Mouse (Mus musculus) CH12.LX (cell line): ENCODE results near the gene Cox19. TPM values are rescaled to one million over a fixed set of nuclear protein-coding genes. Genes with fewer than 3 reads are reported as not detected.

Source experiments
- DNase-seq: peaks from one replicate; pipeline ENCODE4 v3.0.0-alpha.2; 2013; ENCODE audit errors: extremely low read depth
- H3K27ac ChIP-seq: 2 replicates; pipeline ENCODE4 v1.5.1; 2012; ENCODE audit warnings: low read depth, mild to moderate bottlenecking, control low read depth, moderate library complexity; ENCODE audit not compliant: insufficient read depth
- H3K27me3 ChIP-seq: replicated peaks from 2 replicates; pipeline ENCODE3; 2012; ENCODE audit warnings: inconsistent platforms
- H3K36me3 ChIP-seq, 2 experiments: replicated peaks in 1 of 2; 2 replicates each; pipeline versions ENCODE3 to v1.6.1; 2012; ENCODE audit warnings: inconsistent platforms in 1 of 2, low read length in 1 of 2, mild to moderate bottlenecking in 1 of 2, mixed read lengths in 1 of 2, moderate library complexity in 1 of 2; ENCODE audit not compliant: control insufficient read depth in 1 of 2, insufficient read depth in 1 of 2
- H3K4me1 ChIP-seq, 2 experiments: 2 replicates each; pipeline ENCODE4 v1.6.1; 2012; ENCODE audit warnings: inconsistent platforms in 1 of 2, moderate library complexity in 1 of 2; ENCODE audit not compliant: insufficient read depth in 2 of 2, control insufficient read depth in 1 of 2
- H3K4me2 ChIP-seq: 2 replicates; pipeline ENCODE4 v1.6.1; 2012; ENCODE audit warnings: low read depth, mild to moderate bottlenecking, control low read depth; ENCODE audit not compliant: poor library complexity, insufficient read depth, severe bottlenecking
- H3K4me3 ChIP-seq, 3 experiments: fragments of 150-350 bp in 1 of 3; sonication (generic) in 1 of 3; replicated peaks in 1 of 3; 2 replicates each; pipeline versions ENCODE3 to v1.5.1; 2011 to 2012; ENCODE audit warnings: low read depth in 2 of 3, low read length in 2 of 3, mild to moderate bottlenecking in 2 of 3, moderate library complexity in 2 of 3, control low read depth in 1 of 3, improper control_type of control experiment in 1 of 3, inconsistent platforms in 1 of 3, mixed read lengths in 1 of 3; ENCODE audit not compliant: poor library complexity in 1 of 3
- H3K79me2 ChIP-seq: replicated peaks from 2 replicates; pipeline ENCODE4 v1.6.1; 2012; ENCODE audit warnings: mild to moderate bottlenecking, moderate library complexity; ENCODE audit not compliant: control insufficient read depth, poor library complexity, insufficient read depth, severe bottlenecking; ENCODE audit errors: extremely low read depth
- H3K9ac ChIP-seq: 2 replicates; pipeline ENCODE4 v1.6.1; 2012; ENCODE audit warnings: low read depth, mild to moderate bottlenecking, control low read depth, moderate library complexity; ENCODE audit not compliant: insufficient read depth
- H3K9me3 ChIP-seq: replicated peaks from 2 replicates; pipeline ENCODE3; 2012; ENCODE audit warnings: low read length, inconsistent platforms, mixed read lengths
- BHLHE40 ChIP-seq: IDR thresholded peaks from 2 replicates; pipeline ENCODE4 v1.6.1; 2011; ENCODE audit warnings: mild to moderate bottlenecking, low read depth, low read length, improper control_type of control experiment
- CTCF ChIP-seq, 2 experiments: IDR thresholded peaks in 1 of 2; conservative IDR thresholded peaks in 1 of 2; 2 replicates each; pipeline ENCODE4 v1.5.1; 2011 to 2012; ENCODE audit warnings: low read depth in 2 of 2, low read length in 2 of 2, improper control_type of control experiment in 1 of 2, inconsistent platforms in 1 of 2, mild to moderate bottlenecking in 1 of 2, moderate library complexity in 1 of 2
- E2F4 ChIP-seq: IDR thresholded peaks from 2 replicates; pipeline ENCODE4 v1.6.1; 2011; ENCODE audit warnings: low read depth, low read length, improper control_type of control experiment; ENCODE audit not compliant: insufficient replicate concordance
- ELF1 ChIP-seq: IDR thresholded peaks from 2 replicates; pipeline ENCODE4 v1.6.1; 2014; ENCODE audit warnings: low read depth, mild to moderate bottlenecking, inconsistent platforms, low read length, improper control_type of control experiment
- GABPA ChIP-seq: IDR thresholded peaks from 2 replicates; pipeline ENCODE4 v1.6.1; 2012; ENCODE audit warnings: low read depth, low read length, improper control_type of control experiment, inconsistent platforms; ENCODE audit not compliant: insufficient replicate concordance
- IRF4 ChIP-seq: IDR thresholded peaks from 2 replicates; pipeline ENCODE4 v1.6.1; 2014; ENCODE audit warnings: low read depth, mild to moderate bottlenecking, inconsistent platforms, low read length, improper control_type of control experiment
- JUN ChIP-seq: IDR thresholded peaks from 2 replicates; pipeline ENCODE4 v1.6.1; 2011; ENCODE audit warnings: low read depth, mild to moderate bottlenecking, low read length, improper control_type of control experiment, moderate library complexity; ENCODE audit not compliant: insufficient read depth
- KAT2A ChIP-seq: IDR thresholded peaks from 2 replicates; pipeline ENCODE4 v1.6.1; 2012; ENCODE audit warnings: low read length, improper control_type of control experiment, inconsistent platforms; ENCODE audit not compliant: insufficient replicate concordance
- MAFK ChIP-seq: IDR thresholded peaks from 2 replicates; pipeline ENCODE4 v1.6.1; 2011; ENCODE audit warnings: low read length, improper control_type of control experiment; ENCODE audit not compliant: insufficient replicate concordance
- MAX ChIP-seq: IDR thresholded peaks from 2 replicates; pipeline ENCODE4 v1.6.1; 2011; ENCODE audit warnings: low read length, improper control_type of control experiment
- MAZ ChIP-seq: IDR thresholded peaks from 2 replicates; pipeline ENCODE4 v1.6.1; 2012; ENCODE audit warnings: low read depth, mild to moderate bottlenecking, inconsistent platforms, low read length, improper control_type of control experiment, moderate library complexity
- MXI1 ChIP-seq: IDR thresholded peaks from 2 replicates; pipeline ENCODE4 v1.6.1; 2011; ENCODE audit warnings: mild to moderate bottlenecking, low read depth, low read length, improper control_type of control experiment
- NRF1 ChIP-seq: IDR thresholded peaks from 2 replicates; pipeline ENCODE4 v1.6.1; 2014; ENCODE audit warnings: low read depth, mild to moderate bottlenecking, inconsistent platforms, low read length, improper control_type of control experiment, moderate library complexity
- PAX5 ChIP-seq: IDR thresholded peaks from 2 replicates; pipeline ENCODE4 v1.6.1; 2012; ENCODE audit warnings: low read length, inconsistent platforms, mixed read lengths
- POLR2A ChIP-seq: IDR thresholded peaks from 2 replicates; pipeline ENCODE4 v1.6.1; 2011; ENCODE audit warnings: low read depth, mild to moderate bottlenecking, improper control_type of control experiment, low read length
- POLR2AphosphoS2 ChIP-seq: IDR thresholded peaks from 2 replicates; pipeline ENCODE4 v1.6.1; 2011; ENCODE audit warnings: low read depth, low read length, improper control_type of control experiment
- TBP ChIP-seq: conservative IDR thresholded peaks from 2 replicates; pipeline ENCODE4 v1.6.1; 2011; ENCODE audit warnings: low read depth, low read length, improper control_type of control experiment
- UBTF ChIP-seq: IDR thresholded peaks from 2 replicates; pipeline ENCODE4 v1.6.1; 2012; ENCODE audit warnings: low read depth, mild to moderate bottlenecking, inconsistent platforms, low read length, improper control_type of control experiment, moderate library complexity
- USF1 ChIP-seq: IDR thresholded peaks from 2 replicates; pipeline ENCODE4 v1.6.1; 2014; ENCODE audit warnings: low read depth, mild to moderate bottlenecking, inconsistent platforms, low read length, improper control_type of control experiment
- USF2 ChIP-seq: conservative IDR thresholded peaks from 2 replicates; pipeline ENCODE4 v1.6.1; 2011; ENCODE audit warnings: low read depth, low read length, improper control_type of control experiment
- ZC3H11A ChIP-seq: IDR thresholded peaks from 2 replicates; pipeline ENCODE4 v1.6.1; 2012; ENCODE audit warnings: low read depth, mild to moderate bottlenecking, inconsistent platforms, low read length, improper control_type of control experiment
- ZKSCAN1 ChIP-seq: IDR thresholded peaks from 2 replicates; pipeline ENCODE4 v1.6.1; 2012; ENCODE audit warnings: low read depth, inconsistent platforms, low read length, improper control_type of control experiment, borderline replicate concordance
- ZMIZ1 ChIP-seq: IDR thresholded peaks from 2 replicates; pipeline ENCODE4 v1.6.1; 2012; ENCODE audit warnings: low read depth, mild to moderate bottlenecking, inconsistent platforms, low read length, improper control_type of control experiment
- ZNF384 ChIP-seq: IDR thresholded peaks from 2 replicates; pipeline ENCODE4 v1.6.1; 2012; ENCODE audit warnings: low read depth, low read length, improper control_type of control experiment, inconsistent platforms
- dilution Hi-C: fragments of 300-500 bp; cut with MboI; formaldehyde crosslinking; loops from 2 replicates; pipeline ENCODE4 v1.14.3; 2020; ENCODE audit warnings: low sequenced_read_pairs; ENCODE audit not compliant: extremely low pct_unique_long_range_greater_than_20kb, extremely low pct_ligation_motif_present
- in situ Hi-C: fragments of 300-500 bp; cut with MboI; formaldehyde crosslinking; loops from 3 replicates; pipeline ENCODE4 v1.14.3; 2019; ENCODE audit warnings: low sequenced_read_pairs, low pct_ligation_motif_present, low pct_unique_long_range_greater_than_20kb, mixed read lengths
- polyA plus RNA-seq: library from polyadenylated mRNA; unstranded; fragments of >175 nt; gene quantifications from 2 replicates; pipeline ENCODE4 v1.2.1, GENCODE M21; 2012; ENCODE audit warnings: low read depth; ENCODE audit not compliant: insufficient read length
- total RNA-seq, 2 experiments: library from RNA; depleted of rRNA; stranded (reverse); fragments of 300-350 nt in 1 of 2; fragments of >200 nt in 1 of 2; gene quantifications; 2 replicates each; pipeline ENCODE4 v1.2.3; 2012 to 2014

Gene Cox19
- total and polyA plus RNA-seq, 3 experiments = 30.1 to 70.1 (median 32.1) TPM

- Histone ChIP-seq H3K36me3 (peaks cover 51 to 77% of the 10 kb centered on the region in 2 experiments), H3K9me3 (no peaks in the 10 kb centered on the region), H3K4me3 (no peak overlapping the region), H3K4me2 (no peak overlapping the region), H3K4me1 (peaks cover 0 to 13% of the 10 kb centered on the region in 2 experiments; a peak in 2 of 4 replicates), H3K79me2 (peaks cover under 1% of the 10 kb centered on the region; the same call in 1 of the 2 replicates), H3K27me3 (no peaks in the 10 kb centered on the region), H3K27ac (no peak overlapping the region), H3K9ac (no peak overlapping the region)
- TF ChIP-seq CTCF (conservative IDR thresholded peaks at IDR 0.05 in 1 of 2, IDR thresholded peaks at IDR 0.05 in 1 of 2; ENCODE audit: low read depth in 2 of 2, low read length in 2 of 2) (no peak), ZNF384 (no peak), ELF1 (no peak), MAX (no peak), MAFK (no peak), TBP (no peak), USF2 (no peak), PAX5 (no peak), IRF4 (no peak), BHLHE40 (no peak), ZMIZ1 (no peak)
- dilution Hi-C loops (no loop called here), in situ Hi-C loops (no loop called here)
- DNase-seq = no peak
Measured at GRCm38 (mm10) chr5:139338403-139338802, 12.8 kb downstream of the Cox19 start.

DNA sequence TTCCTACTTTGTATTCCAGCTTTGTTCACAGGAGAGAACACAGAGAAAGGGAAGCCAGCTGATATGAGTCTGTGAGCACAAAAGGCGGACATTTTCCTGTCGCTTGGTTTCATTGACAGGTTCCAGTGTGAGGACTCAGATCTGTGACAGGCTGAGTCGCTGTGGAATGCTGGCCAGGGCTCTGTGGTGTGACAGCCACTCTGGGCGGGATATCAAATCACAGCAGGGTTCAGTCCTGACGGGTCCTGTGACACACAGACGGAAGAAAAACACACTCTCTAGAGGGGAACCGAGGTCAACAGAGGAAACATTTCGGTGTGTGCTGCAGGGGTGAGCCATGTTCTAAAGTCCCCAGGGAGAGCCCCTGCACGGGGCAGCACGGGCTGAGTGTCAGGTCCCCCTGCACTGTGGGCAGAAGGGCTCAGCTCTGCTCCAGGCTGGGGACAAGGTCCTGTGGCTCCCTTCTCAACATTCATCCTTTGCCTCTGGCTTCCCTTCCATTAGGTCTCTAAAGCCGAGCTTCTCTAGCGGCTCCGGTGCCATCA, 13.3 kb downstream of the Cox19 start:
- Histone ChIP-seq H3K9me3 (no peaks in the 10 kb centered on the region), H3K27ac (no peak overlapping the region), H3K9ac (no peak overlapping the region), H3K27me3 (no peaks in the 10 kb centered on the region), H3K79me2 (no peaks in the 10 kb centered on the region; the same call in 1 of the 2 replicates), H3K4me2 (no peak overlapping the region), H3K4me1 (peaks cover 0 to 13% of the 10 kb centered on the region in 2 experiments; a peak in 2 of 4 replicates), H3K4me3 (no peak overlapping the region), H3K36me3 (peaks cover 51 to 76% of the 10 kb centered on the region in 2 experiments)
- dilution Hi-C loops = no loop called here
- in situ Hi-C loops = no loop called here
- TF ChIP-seq ZKSCAN1 (no peak), UBTF (no peak), IRF4 (no peak)
- DNase-seq = no peak

DNA sequence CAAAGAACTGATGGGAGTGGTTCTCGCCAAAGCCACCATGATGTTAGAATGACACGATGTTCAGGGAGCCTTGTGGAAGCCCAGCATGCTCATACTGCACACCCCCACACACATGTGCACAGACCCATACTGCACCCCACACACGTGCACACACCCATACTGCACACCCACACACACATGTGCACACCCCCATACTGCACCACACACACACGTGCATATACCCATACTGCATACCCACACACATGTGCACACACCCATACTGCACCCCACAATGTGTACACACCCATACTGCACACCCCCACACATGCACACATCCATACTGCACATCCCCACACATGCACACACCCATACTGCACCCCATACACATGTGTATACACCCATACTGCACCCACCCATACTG, 15.6 kb downstream of the Cox19 start:
- no peaks in the 10 kb centered on the region for H3K79me2 ChIP-seq
- H3K9me3 ChIP-seq = no peaks in the 10 kb centered on the region
- H3K4me1 ChIP-seq = peaks cover 0 to 15% of the 10 kb centered on the region in 2 experiments; a peak in 2 of 4 replicates
- H3K4me3 ChIP-seq = no peak overlapping the region
- H3K27me3 ChIP-seq = no peaks in the 10 kb centered on the region
- peaks cover 39 to 57% of the 10 kb centered on the region in 2 experiments for H3K36me3 ChIP-seq
- no peak overlapping the region for H3K9ac ChIP-seq
- dilution Hi-C loops (no loop called here), in situ Hi-C loops (no loop called here)
- TF ChIP-seq USF2 (no peak), E2F4 (no peak), PAX5 (no peak), POLR2AphosphoS2 (no peak), KAT2A (no peak), JUN (no peak), POLR2A (no peak), USF1 (no peak), TBP (no peak), ELF1 (no peak), GABPA (no peak), MXI1 (no peak), ZC3H11A (no peak), MAZ (no peak), NRF1 (no peak)
- DNase-seq = no peak
- no peak overlapping the region for H3K4me2 ChIP-seq
- H3K27ac ChIP-seq = no peak overlapping the region
